ENCODE assay signal across 9 mouse cellular contexts in the genomic region with DNA sequence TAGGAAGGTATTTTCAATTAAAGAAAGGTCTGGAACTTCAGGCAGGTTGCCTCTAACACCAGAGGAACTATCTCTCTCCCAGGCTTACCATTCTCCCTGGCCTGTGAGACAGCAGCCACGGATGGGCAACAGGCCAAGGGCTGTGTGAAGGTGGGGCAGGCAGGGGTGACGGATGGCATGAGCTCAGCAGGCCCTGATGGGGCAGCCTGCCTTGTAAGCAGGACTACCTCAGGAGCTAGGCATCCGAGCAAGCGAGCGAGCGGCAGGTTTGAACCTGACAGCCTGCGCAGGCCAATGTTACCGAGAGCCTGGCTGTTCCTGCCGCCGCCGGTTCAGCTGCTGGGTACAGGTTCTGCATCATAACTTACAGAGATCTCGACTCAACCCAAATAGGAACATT. TPM values are rescaled to one million over a fixed set of nuclear protein-coding genes. Genes with fewer than 3 reads are reported as not detected.
DNase-seq lines count a peak whose midpoint lies in the region; ATAC-seq and TF ChIP-seq lines count a peak whose summit lies in the region.
"Had no signal": no experiment of that assay in that cellular context is flagged by ENCODE, and none has a peak within 500 bp of the region (broad histone marks: within the 10 kb centered on the region; RNA-seq: fewer than 3 reads in every experiment).

No protein-coding gene starts in this region.

- no peaks in the 10 kb centered on the region for H3K4me1 ChIP-seq in MEL (ENCODE audit: control insufficient read depth in 1 of 2, insufficient read depth in 2 of 2, low read length in 2 of 2)
- H3K4me1 ChIP-seq in kidney, embryonic 15.5 days = peaks cover 40% of the 10 kb centered on the region
- peaks cover 18% of the 10 kb centered on the region for H3K4me1 ChIP-seq in stomach, embryonic 16.5 days (ENCODE audit: control insufficient read depth, insufficient read depth, low read length)

- no peak for TF ChIP-seq CTCF in MEL (IDR thresholded peaks at IDR 0.05 in 2 of 3, conservative IDR thresholded peaks at IDR 0.05 in 1 of 3; ENCODE audit: control insufficient read depth in 1 of 3, insufficient read depth in 1 of 3, low read depth in 2 of 3, low read length in 3 of 3, poor library complexity in 1 of 3, severe bottlenecking in 1 of 3)

- H3K36me3 ChIP-seq in MEL (ENCODE audit: control insufficient read depth in 1 of 2, insufficient read depth in 2 of 2, low read length in 2 of 2) = no peaks in the 10 kb centered on the region
- no peaks in the 10 kb centered on the region for H3K36me3 ChIP-seq in kidney, embryonic 15.5 days
- H3K36me3 ChIP-seq in stomach, embryonic 16.5 days (ENCODE audit: control insufficient read depth, insufficient read depth, low read length) = no peaks in the 10 kb centered on the region
- H3K36me3 ChIP-seq: embryonic facial prominence, embryonic 13.5 days; limb, embryonic 15.5 days had no signal

- no peak for TF ChIP-seq POLR2A in MEL (IDR thresholded peaks at IDR 0.05; ENCODE audit: control insufficient read depth in 1 of 2, insufficient read depth in 1 of 2, low read depth in 1 of 2, low read length in 2 of 2, poor library complexity in 1 of 2)

- no peak for TF ChIP-seq EP300 in MEL (IDR thresholded peaks at IDR 0.05; ENCODE audit: low read depth in 1 of 2, low read length in 2 of 2)

- H3K27ac ChIP-seq in MEL (ENCODE audit: control insufficient read depth, low read depth, low read length) = no peak overlapping the region
- peak overlapping the region; percentile 29; the same call in 1 of the 2 replicates for H3K27ac ChIP-seq in kidney, embryonic 15.5 days
- H3K27ac ChIP-seq in stomach, embryonic 16.5 days (ENCODE audit: low read length) = no peak overlapping the region
- H3K27ac ChIP-seq: embryonic facial prominence, embryonic 13.5 days; limb, embryonic 15.5 days had no signal

- no peaks in the 10 kb centered on the region for H3K79me2 ChIP-seq in MEL (ENCODE audit: control insufficient read depth, insufficient read depth, low read length, poor library complexity)

- peak; percentile 75 for ATAC-seq in kidney, embryonic 15.5 days (replicated peaks; ENCODE audit: low FRiP score)
- ATAC-seq in stomach, embryonic 16.5 days (ENCODE audit: insufficient read depth, low FRiP score) = peak; percentile 79; the same call in 1 of the 2 replicates
- no peak for ATAC-seq in erythroid progenitor cell, adult 5-6 weeks (replicated peaks; ENCODE audit: low FRiP score, poor library complexity, severe bottlenecking)

- no peak for TF ChIP-seq RAD21 in MEL (IDR thresholded peaks at IDR 0.05; ENCODE audit: low read depth, low read length)

- 51% methylated on average over 12 of the region's 12 CpGs for WGBS in kidney, embryonic 15.5 days
- 52% methylated on average over 12 of the region's 12 CpGs for WGBS in stomach, embryonic 16.5 days

- no peaks in the 10 kb centered on the region for H3K9me3 ChIP-seq in MEL (replicated peaks; ENCODE audit: insufficient read depth, low read length)
- H3K9me3 ChIP-seq in kidney, embryonic 15.5 days (replicated peaks) = no peaks in the 10 kb centered on the region
- H3K9me3 ChIP-seq in stomach, embryonic 16.5 days (replicated peaks; ENCODE audit: control insufficient read depth, low read length) = no peaks in the 10 kb centered on the region
- H3K9me3 ChIP-seq: embryonic facial prominence, embryonic 13.5 days; limb, embryonic 15.5 days had no signal

- no peak overlapping the region for H3K9ac ChIP-seq in MEL (ENCODE audit: control insufficient read depth, low read depth, low read length, poor library complexity, severe bottlenecking)
- H3K9ac ChIP-seq in kidney, embryonic 15.5 days = no peak overlapping the region
- peak overlapping the region; percentile 15; the same call in 1 of the 2 replicates for H3K9ac ChIP-seq in stomach, embryonic 16.5 days (ENCODE audit: low read length)
- H3K9ac ChIP-seq: embryonic facial prominence, embryonic 13.5 days; limb, embryonic 15.5 days had no signal

- DNase-seq in MEL (ENCODE audit: low read depth, low spot score) = peak; percentile 31
- peak; percentile 75 for DNase-seq in adrenal gland, adult 8-10 months
- peak; percentile 78 for DNase-seq in gastrocnemius, postnatal 10 days
- DNase-seq in embryo, embryonic 11 days = no peak

- peaks cover 5 to 14% of the 10 kb centered on the region in 2 experiments for H3K27me3 ChIP-seq in MEL (ENCODE audit: control insufficient read depth in 1 of 2, insufficient read depth in 2 of 2, low read length in 2 of 2)
- H3K27me3 ChIP-seq in kidney, embryonic 15.5 days = no peaks in the 10 kb centered on the region
- no peaks in the 10 kb centered on the region for H3K27me3 ChIP-seq in stomach, embryonic 16.5 days (ENCODE audit: control insufficient read depth, insufficient read depth, low read length)
- H3K27me3 ChIP-seq: embryonic facial prominence, embryonic 13.5 days; limb, embryonic 15.5 days had no signal

- H3K4me2 ChIP-seq in kidney, embryonic 15.5 days = no peak overlapping the region
- no peak overlapping the region for H3K4me2 ChIP-seq in stomach, embryonic 16.5 days (ENCODE audit: low read depth, low read length)
- H3K4me2 ChIP-seq: embryonic facial prominence, embryonic 13.5 days; limb, embryonic 15.5 days had no signal

- no peak overlapping the region for H3K4me3 ChIP-seq in MEL (ENCODE audit: control insufficient read depth in 1 of 2, insufficient read depth in 1 of 2, low read depth in 2 of 2, low read length in 2 of 2)
- no peak overlapping the region for H3K4me3 ChIP-seq in kidney, embryonic 15.5 days (replicated peaks)
- no peak overlapping the region for H3K4me3 ChIP-seq in stomach, embryonic 16.5 days (replicated peaks; ENCODE audit: low read length)
- H3K4me3 ChIP-seq: embryonic facial prominence, embryonic 13.5 days; limb, embryonic 15.5 days had no signal

TF ChIP-seq in MEL, 35 proteins besides CTCF, POLR2A, EP300 and RAD21:
- TF ChIP-seq BHLHE40 (IDR thresholded peaks at IDR 0.05; ENCODE audit: borderline replicate concordance, low read depth, low read length) (no peak), KAT2A (conservative IDR thresholded peaks at IDR 0.05; ENCODE audit: low read depth, low read length) (no peak), MXI1 (IDR thresholded peaks at IDR 0.05; ENCODE audit: low read depth, low read length) (no peak), SIN3A (IDR thresholded peaks at IDR 0.05; ENCODE audit: low read length) (no peak), MEF2A (IDR thresholded peaks at IDR 0.05; ENCODE audit: extremely low read depth, insufficient replicate concordance, low read depth, low read length, poor library complexity, severe bottlenecking) (no peak), MAZ (IDR thresholded peaks at IDR 0.05; ENCODE audit: low read depth, low read length) (no peak), UBTF (IDR thresholded peaks at IDR 0.05; ENCODE audit: borderline replicate concordance, insufficient read depth, low read depth, low read length) (no peak), USF1 (IDR thresholded peaks at IDR 0.05; ENCODE audit: low read depth, low read length) (no peak), TBP (IDR thresholded peaks at IDR 0.05; ENCODE audit: low read depth, low read length) (no peak), HCFC1 (IDR thresholded peaks at IDR 0.05; ENCODE audit: low read depth, low read length) (no peak), POLR2AphosphoS5 (IDR thresholded peaks at IDR 0.05; ENCODE audit: borderline replicate concordance, low read depth, low read length) (no peak), CHD2 (IDR thresholded peaks at IDR 0.05; ENCODE audit: low read length) (no peak)

RNA-seq across cellular contexts. Expression of a gene that starts 11.4 kb away (rescaled TPM):
- 0.03 and 0.04 TPM in 2 replicates for total RNA-seq in MEL (2012; rRNA removed)
- under 1 TPM in 1 of 2 experiments, not detected in 1; 0.03 TPM for polyA plus RNA-seq in MEL (2012; ENCODE audit: insufficient read depth in 1 of 2, insufficient read length in 2 of 2, low read depth in 1 of 2, low replicate concordance in 2 of 2, missing spikeins in 1 of 2)
- total RNA-seq in adrenal gland, adult 8-10 months (2022) = 1 to 10 TPM in 1 of 4 experiments, under 1 TPM in 3; 0.37 to 1.4 (median 0.79) TPM
- total RNA-seq in gastrocnemius, postnatal 10 days (2021) = 1 to 10 TPM; 2.6 to 4.6 TPM
- polyA plus RNA-seq in kidney, embryonic 15.5 days (2015; fragmentation: Nextera tagmentation; extraction: Ambion mirVana) = 42.3 and 43.8 TPM in 2 replicates
- polyA plus RNA-seq in stomach, embryonic 16.5 days (2015; fragmentation: Nextera tagmentation; extraction: Ambion mirVana) = 15.6 and 20.9 TPM in 2 replicates
- not detected in 2 replicates for total RNA-seq in erythroid progenitor cell, adult 5-6 weeks (2015; ENCODE audit: low replicate concordance)
- total RNA-seq in erythroid progenitor cell, adult 5-6 weeks (2017; ENCODE audit: low replicate concordance) = not detected in 2 replicates
